Mouse (Mus musculus): Measurements from ENCODE around the gene Coq6. TPM values are rescaled to one million over a fixed set of nuclear protein-coding genes. Genes with fewer than 3 reads are reported as not detected.

Coq6 gene
- polyA plus RNA-seq, 1 experiment, result 70.5 TPM

GRCm38 (mm10) chr12:84399663-84400062 is 38.2 kb downstream of the Coq6 start:
- Histone ChIP-seq H3K36me3 (ENCODE audit: control insufficient read depth, insufficient read depth, low read length) (peaks cover 22% of the 10 kb centered on the region), H3K27ac (ENCODE audit: control insufficient read depth, insufficient read depth, low read length) (no peak overlapping the region), H3K4me3 (ENCODE audit: control insufficient read depth, insufficient read depth, low read length) (no peak overlapping the region), H3K27me3 (ENCODE audit: control insufficient read depth, insufficient read depth, low read length) (no peaks in the 10 kb centered on the region), H3K4me1 (replicated peaks; ENCODE audit: control insufficient read depth, insufficient read depth, low read length) (no peaks in the 10 kb centered on the region)
- 96% methylated on average over 9 of the region's 9 CpGs for WGBS
- no peak for DNase-seq
- TF ChIP-seq CTCF (IDR thresholded peaks at IDR 0.05; ENCODE audit: borderline replicate concordance, control insufficient read depth, extremely low read depth, insufficient read depth, low read length, poor library complexity) (no peak), POLR2A (IDR thresholded peaks at IDR 0.05; ENCODE audit: control insufficient read depth, extremely low read depth, insufficient read depth, low read length, poor library complexity) (no peak)

- no peak overlapping the region for H3K4me3 ChIP-seq (ENCODE audit: control insufficient read depth, insufficient read depth, low read length)
- H3K27me3 ChIP-seq (ENCODE audit: control insufficient read depth, insufficient read depth, low read length), result no peaks in the 10 kb centered on the region
- no peaks in the 10 kb centered on the region for H3K4me1 ChIP-seq (replicated peaks; ENCODE audit: control insufficient read depth, insufficient read depth, low read length)
- DNase-seq, result no peak
- peaks cover 22% of the 10 kb centered on the region for H3K36me3 ChIP-seq (ENCODE audit: control insufficient read depth, insufficient read depth, low read length)
- 97% methylated on average over 3 of the region's 3 CpGs for WGBS
- no peak for TF ChIP-seq CTCF (IDR thresholded peaks at IDR 0.05; ENCODE audit: borderline replicate concordance, control insufficient read depth, extremely low read depth, insufficient read depth, low read length, poor library complexity)
- no peak for TF ChIP-seq POLR2A (IDR thresholded peaks at IDR 0.05; ENCODE audit: control insufficient read depth, extremely low read depth, insufficient read depth, low read length, poor library complexity)
- no peak overlapping the region for H3K27ac ChIP-seq (ENCODE audit: control insufficient read depth, insufficient read depth, low read length)
Measured at GRCm38 (mm10) chr12:84400068-84400467, 38.6 kb downstream of the Coq6 start.

DNA sequence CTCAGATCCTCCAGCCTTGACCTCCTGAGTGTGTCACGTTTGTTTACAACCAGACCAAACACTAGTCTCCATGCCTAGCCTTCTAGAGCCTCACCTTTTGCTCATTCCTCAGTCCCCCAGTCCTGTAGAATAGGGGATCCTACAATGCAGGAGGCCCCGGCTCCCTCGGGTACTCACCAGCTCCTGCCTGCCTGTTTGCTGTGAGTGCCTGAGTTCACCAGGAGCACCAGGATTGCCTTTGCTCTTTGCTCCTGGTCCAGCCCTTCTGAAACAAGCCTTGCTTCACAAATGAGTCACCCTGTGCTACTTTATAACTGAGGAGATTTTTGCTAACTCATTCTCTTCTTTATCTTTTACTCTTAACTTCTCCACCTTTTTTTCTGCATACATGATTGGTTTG is 39.2 kb downstream of the Coq6 start:
- no peak for TF ChIP-seq POLR2A (IDR thresholded peaks at IDR 0.05; ENCODE audit: control insufficient read depth, extremely low read depth, insufficient read depth, low read length, poor library complexity)
- no peak for TF ChIP-seq CTCF (IDR thresholded peaks at IDR 0.05; ENCODE audit: borderline replicate concordance, control insufficient read depth, extremely low read depth, insufficient read depth, low read length, poor library complexity)
- Histone ChIP-seq H3K27me3 (ENCODE audit: control insufficient read depth, insufficient read depth, low read length) (no peaks in the 10 kb centered on the region), H3K4me3 (ENCODE audit: control insufficient read depth, insufficient read depth, low read length) (no peak overlapping the region), H3K36me3 (ENCODE audit: control insufficient read depth, insufficient read depth, low read length) (peaks cover 17% of the 10 kb centered on the region), H3K27ac (ENCODE audit: control insufficient read depth, insufficient read depth, low read length) (no peak overlapping the region), H3K4me1 (replicated peaks; ENCODE audit: control insufficient read depth, insufficient read depth, low read length) (no peaks in the 10 kb centered on the region)
- no peak for DNase-seq
- WGBS, result 95% methylated on average over 3 of the region's 3 CpGs

DNA sequence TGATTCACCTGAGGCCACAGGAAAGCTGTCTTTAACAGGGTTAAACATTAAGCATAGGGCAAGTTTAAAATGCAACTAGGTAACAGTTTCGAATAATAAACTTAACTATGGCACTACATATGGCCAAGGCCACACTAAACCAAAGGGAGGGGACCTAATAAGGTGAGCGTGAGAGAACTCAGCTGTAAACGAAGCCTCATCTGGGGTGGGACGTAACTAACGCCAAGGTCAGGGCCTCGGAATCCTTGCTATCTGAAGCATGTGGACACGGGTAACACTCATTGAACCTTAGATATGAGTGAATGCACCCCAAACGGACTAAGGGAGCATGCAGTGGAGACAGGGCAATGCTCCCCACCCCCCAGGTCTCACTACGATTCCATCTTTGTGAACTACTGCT is 41.5 kb downstream of the Coq6 start:
- H3K4me1 ChIP-seq (replicated peaks; ENCODE audit: control insufficient read depth, insufficient read depth, low read length), result peaks cover 6% of the 10 kb centered on the region
- 95% methylated on average over 9 of the region's 9 CpGs for WGBS
- TF ChIP-seq POLR2A (IDR thresholded peaks at IDR 0.05; ENCODE audit: control insufficient read depth, extremely low read depth, insufficient read depth, low read length, poor library complexity), result no peak
- TF ChIP-seq CTCF (IDR thresholded peaks at IDR 0.05; ENCODE audit: borderline replicate concordance, control insufficient read depth, extremely low read depth, insufficient read depth, low read length, poor library complexity), result no peak
- no peaks in the 10 kb centered on the region for H3K27me3 ChIP-seq (ENCODE audit: control insufficient read depth, insufficient read depth, low read length)
- H3K36me3 ChIP-seq (ENCODE audit: control insufficient read depth, insufficient read depth, low read length), result peaks cover 10% of the 10 kb centered on the region; the same call in 1 of the 2 replicates
- no peak overlapping the region for H3K27ac ChIP-seq (ENCODE audit: control insufficient read depth, insufficient read depth, low read length)
- DNase-seq, result no peak
- no peak overlapping the region for H3K4me3 ChIP-seq (ENCODE audit: control insufficient read depth, insufficient read depth, low read length)

DNA sequence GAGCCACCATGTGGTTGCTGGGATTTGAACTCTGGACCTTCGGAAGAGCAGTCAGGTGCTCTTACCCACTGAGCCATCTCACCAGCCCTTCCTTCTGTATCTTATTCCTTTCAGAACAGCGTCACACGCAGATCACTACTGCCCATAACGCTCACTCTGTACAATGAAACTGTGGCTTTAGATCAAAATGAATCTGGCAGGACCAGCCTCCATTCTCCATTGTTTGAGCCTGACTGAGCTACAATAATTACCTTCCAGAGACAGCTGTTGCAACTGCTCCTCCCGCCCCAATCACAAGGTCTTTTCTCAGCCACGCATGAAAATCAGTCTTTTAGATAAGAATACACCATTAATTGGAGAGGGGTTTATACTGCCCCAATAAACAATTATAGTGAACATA is 43.1 kb downstream of the Coq6 start:
- Histone ChIP-seq H3K4me1 (replicated peaks; ENCODE audit: control insufficient read depth, insufficient read depth, low read length) (peaks cover 9% of the 10 kb centered on the region), H3K36me3 (ENCODE audit: control insufficient read depth, insufficient read depth, low read length) (peaks cover 10% of the 10 kb centered on the region; the same call in 1 of the 2 replicates)
- WGBS, result 98% methylated on average over 6 of the region's 6 CpGs

GRCm38 (mm10) chr12:84407259-84407658 is 45.8 kb downstream of the Coq6 start:
- no peaks in the 10 kb centered on the region for H3K27me3 ChIP-seq (ENCODE audit: control insufficient read depth, insufficient read depth, low read length)
- H3K4me3 ChIP-seq (ENCODE audit: control insufficient read depth, insufficient read depth, low read length), result no peak overlapping the region
- peak overlapping the region; percentile 61; the same call in 1 of the 2 replicates for H3K27ac ChIP-seq (ENCODE audit: control insufficient read depth, insufficient read depth, low read length)
- peaks cover 10% of the 10 kb centered on the region for H3K4me1 ChIP-seq (replicated peaks; ENCODE audit: control insufficient read depth, insufficient read depth, low read length)
- no peak for TF ChIP-seq POLR2A (IDR thresholded peaks at IDR 0.05; ENCODE audit: control insufficient read depth, extremely low read depth, insufficient read depth, low read length, poor library complexity)
- no peak for TF ChIP-seq CTCF (IDR thresholded peaks at IDR 0.05; ENCODE audit: borderline replicate concordance, control insufficient read depth, extremely low read depth, insufficient read depth, low read length, poor library complexity)
- WGBS, result 65% methylated on average over 4 of the region's 4 CpGs
- H3K36me3 ChIP-seq (ENCODE audit: control insufficient read depth, insufficient read depth, low read length), result peaks cover 6% of the 10 kb centered on the region; the same call in 1 of the 2 replicates
- DNase-seq, result no peak

More for the DNA sequence above, 43.1 kb downstream of the Coq6 start:
- no peak overlapping the region for H3K4me3 ChIP-seq (ENCODE audit: control insufficient read depth, insufficient read depth, low read length)
- DNase-seq, result no peak
- no peak for TF ChIP-seq POLR2A (IDR thresholded peaks at IDR 0.05; ENCODE audit: control insufficient read depth, extremely low read depth, insufficient read depth, low read length, poor library complexity)
- TF ChIP-seq CTCF (IDR thresholded peaks at IDR 0.05; ENCODE audit: borderline replicate concordance, control insufficient read depth, extremely low read depth, insufficient read depth, low read length, poor library complexity), result no peak
- H3K27me3 ChIP-seq (ENCODE audit: control insufficient read depth, insufficient read depth, low read length), result no peaks in the 10 kb centered on the region
- no peak overlapping the region for H3K27ac ChIP-seq (ENCODE audit: control insufficient read depth, insufficient read depth, low read length)

Measured in thymus, adult 2 months (tissue).